Mouse (Mus musculus): ENCODE measurements around the gene Galnt7. TPM values are rescaled to one million over a fixed set of nuclear protein-coding genes. Genes with fewer than 3 reads are reported as not detected.

Galnt7 gene
- total RNA-seq, 2 experiments from 2014 or later: 3.5 to 4.9 TPM

DNA sequence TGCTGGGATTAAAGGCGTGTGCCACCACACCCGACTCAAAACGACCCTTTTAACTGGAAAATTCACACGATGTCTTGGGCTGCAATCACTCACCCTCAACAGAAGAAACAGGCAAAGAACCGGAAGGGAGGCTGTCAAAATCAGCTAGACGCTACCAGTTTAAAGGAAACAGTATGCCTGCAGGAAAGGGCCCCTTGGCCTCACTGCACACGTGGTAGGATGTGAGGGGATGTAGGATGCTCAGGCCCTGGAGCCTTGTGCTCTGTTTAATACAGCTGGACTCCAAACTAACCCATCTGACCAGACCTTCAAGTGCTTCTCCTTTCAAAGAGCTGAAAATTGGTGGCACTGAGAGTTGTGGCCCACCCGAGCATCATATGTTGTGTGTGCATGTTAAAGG lies 62.8 kb downstream of the Galnt7 start:
- intact Hi-C loops (cut with DNase I; ENCODE audit: low total_unique reads): no loop called here
- no peak for DNase-seq

DNA sequence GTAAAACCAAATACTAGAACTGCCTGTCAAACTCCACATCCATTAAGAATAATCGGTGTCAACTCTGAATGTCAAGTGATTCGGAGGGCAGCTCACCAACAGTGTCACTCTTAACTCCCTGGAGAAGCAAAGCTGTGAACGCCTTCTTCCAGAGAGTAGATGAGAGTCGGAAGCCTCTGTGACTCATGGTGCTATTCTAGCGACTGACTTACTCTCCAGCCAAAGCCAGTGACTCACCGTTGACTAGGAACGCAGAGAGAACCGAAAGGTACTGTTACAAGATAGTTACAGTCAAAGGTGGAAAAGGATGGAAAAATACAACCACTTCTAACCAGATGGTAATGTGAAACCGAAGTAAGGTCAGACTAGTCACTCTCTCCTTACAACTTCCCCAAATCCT lies 63.7 kb downstream of the Galnt7 start:
- DNase-seq: peak; percentile 14
- intact Hi-C loops (cut with DNase I; ENCODE audit: low total_unique reads): no loop called here

DNA sequence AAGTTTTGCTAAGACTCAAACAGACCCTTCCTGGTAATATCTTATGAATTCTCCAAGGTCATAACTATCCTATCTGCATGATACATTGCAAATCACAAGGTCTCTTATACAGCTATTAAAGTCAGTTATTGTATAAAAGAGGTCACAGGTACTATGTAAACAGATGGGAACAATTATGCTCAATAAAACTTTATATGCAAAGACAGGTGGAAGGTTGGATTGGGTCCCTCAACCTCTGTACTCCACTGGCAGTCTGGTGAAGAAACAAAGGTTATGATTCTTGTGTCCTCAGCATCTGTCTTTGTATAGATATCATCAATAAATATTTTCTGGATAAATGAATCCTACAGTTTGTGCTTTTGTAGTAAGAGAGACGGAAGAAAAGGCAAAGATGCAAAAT lies 64.2 kb downstream of the Galnt7 start:
- no peak for DNase-seq
- intact Hi-C loops (cut with DNase I; ENCODE audit: low total_unique reads): no loop called here

DNA sequence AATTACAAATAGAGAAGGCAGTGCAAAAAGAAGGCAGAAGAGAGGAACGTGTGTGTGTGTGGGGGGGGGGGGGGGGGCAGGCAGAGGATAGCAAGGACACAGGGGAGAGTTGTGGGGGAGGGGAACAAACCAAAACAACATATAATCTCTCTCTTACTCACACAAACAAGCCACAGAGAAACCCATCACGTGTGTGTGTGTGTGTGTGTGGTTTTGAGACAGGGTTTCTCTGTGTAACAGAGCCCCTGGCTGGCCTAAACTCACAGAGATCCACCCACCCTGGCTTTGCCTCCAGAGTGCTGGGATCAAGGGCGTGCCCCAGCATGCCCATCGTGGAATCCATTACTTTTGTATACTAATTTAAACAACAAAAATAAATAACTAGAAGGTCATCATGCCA lies 66.2 kb downstream of the Galnt7 start:
- intact Hi-C loops (cut with DNase I; ENCODE audit: low total_unique reads): no loop called here
- DNase-seq: no peak

DNA sequence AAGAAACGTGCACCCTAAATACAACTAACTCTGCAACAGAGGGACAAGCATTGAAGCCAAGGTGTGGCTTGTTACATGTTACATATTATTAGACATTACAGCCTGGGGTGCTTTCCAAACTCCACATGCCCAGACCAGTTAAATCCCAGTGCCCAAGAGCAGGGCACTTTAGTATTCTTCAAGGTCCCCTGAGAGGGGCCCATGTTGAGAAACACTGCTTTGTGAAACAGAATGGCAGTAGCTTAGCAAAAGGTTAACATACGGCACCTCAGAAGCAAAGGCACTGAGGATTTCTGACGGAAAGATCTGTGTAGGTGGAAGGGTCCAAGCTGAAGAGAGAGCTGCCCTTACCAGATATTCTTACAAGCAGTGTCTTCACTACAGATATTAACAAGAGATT lies 67.0 kb downstream of the Galnt7 start:
- intact Hi-C loops (cut with DNase I; ENCODE audit: low total_unique reads): no loop called here
- DNase-seq: no peak

DNA sequence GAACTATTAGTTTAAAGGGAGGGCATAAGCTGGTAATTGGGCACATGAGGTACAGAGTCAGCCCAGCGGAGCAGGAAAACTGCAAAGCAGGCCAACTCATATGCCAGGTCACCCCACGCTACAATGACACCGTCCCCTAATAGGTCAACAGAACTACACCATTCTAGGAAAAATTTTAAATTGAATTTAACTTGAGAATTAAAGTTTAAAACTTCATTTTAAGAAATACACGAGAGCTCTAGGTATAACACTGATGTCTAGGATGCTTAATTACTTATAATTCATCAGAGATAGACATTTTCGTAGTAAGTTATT lies 67.7 kb downstream of the Galnt7 start:
- DNase-seq: no peak
- intact Hi-C loops (cut with DNase I; ENCODE audit: low total_unique reads): no loop called here

DNA sequence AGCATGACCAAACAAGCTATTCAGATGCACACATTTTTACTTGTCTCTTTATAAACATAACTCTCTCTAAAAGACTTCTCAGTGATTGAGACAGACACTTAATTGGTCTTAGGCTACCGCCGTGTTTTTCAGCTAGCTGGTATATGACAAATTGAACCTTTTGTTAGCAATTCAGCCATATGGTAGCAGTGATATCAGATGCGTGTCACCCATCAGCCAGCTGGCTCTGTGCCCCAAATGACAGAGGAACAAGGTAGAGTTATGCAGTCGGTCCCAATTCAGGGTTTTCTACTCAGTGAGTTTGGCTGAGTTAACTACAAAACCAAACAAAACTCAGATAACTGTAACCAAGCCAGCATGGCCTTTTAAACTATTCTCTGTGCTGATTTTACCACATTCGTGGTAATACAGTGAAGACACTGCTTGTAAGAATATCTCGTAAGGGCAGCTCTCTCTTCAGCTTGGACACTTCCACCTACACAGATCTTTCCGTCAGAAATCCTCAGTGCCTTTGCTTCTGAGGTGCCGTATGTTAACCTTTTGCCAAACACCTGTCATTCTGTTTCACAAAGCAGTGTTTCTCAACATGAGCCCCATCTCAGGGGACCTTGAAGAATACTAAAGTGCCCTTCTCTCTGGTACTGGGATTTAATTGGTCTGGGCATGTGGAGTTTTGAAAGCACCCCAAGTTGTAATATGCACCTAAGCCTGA lies 68.3 kb downstream of the Galnt7 start:
- intact Hi-C loops (cut with DNase I; ENCODE audit: low total_unique reads): no loop called here
- no peak for DNase-seq

DNA sequence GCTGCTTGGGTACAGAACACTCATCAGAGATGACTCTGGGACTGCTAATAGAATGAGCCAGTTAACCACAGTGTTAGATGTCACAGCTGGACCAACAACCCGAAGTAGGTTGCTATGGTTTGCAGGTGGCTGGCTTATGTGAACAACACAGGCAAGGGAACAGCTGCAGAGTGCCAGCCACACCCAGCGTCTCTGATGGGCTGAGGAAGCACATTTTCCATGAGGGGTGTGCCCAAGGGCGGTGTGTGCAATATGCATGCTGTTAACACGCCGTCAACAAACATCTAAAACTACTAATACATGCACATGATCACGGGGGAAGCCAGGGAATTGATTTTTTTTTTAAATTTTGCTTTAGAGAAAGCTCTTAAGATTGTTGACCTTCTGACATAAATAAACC lies 73.0 kb downstream of the Galnt7 start:
- intact Hi-C loops (cut with DNase I; ENCODE audit: low total_unique reads): loop anchor here (10.0 kb wide), 1 partner anchor 75 kb away; the partner anchor contains the start of gene Galnt7
- peak; percentile 43 for DNase-seq

DNA sequence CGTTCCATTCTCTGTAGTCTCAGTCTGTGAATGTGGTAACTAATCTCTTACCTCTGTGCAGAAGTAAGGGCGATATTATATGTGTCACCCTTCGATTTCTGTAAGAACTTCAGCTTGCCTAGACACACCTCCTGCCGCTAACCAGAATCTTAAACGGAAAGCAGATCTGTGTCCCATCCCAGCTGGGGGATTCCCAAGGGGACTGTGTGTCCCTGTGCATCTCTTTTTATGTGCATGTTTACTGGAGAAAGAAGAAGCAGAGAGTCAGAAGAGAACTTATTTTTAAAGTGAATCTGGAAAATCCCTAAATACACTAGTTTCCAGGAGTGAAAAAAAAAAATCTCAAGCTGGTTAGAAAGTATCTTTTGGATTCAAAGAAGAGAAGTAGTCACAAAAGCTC lies 75.5 kb downstream of the Galnt7 start:
- no peak for DNase-seq
- intact Hi-C loops (cut with DNase I; ENCODE audit: low total_unique reads): loop anchor here (10.0 kb wide), 1 partner anchor 78 kb away; the partner anchor contains the start of gene Galnt7

DNA sequence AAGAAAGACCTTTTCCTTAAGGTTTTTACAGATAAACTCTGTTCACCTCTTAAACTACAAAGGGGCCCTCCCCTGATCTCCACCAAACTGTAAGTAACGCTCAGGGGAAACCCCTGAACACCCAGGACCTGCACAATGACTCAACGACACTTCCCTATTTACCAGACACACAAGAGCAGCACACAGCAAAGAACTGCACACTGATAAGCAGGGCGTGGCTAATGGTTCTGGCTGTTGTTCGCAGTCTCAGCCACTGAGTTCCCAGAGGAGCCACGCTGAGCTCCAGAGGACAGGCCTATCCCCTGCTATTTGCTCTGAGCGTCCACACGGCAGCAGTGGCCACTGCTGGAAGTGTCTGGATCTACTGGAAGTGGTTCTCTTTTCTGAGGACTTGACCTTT lies 76.6 kb downstream of the Galnt7 start:
- DNase-seq: peak; percentile 50
- intact Hi-C loops (cut with DNase I; ENCODE audit: low total_unique reads): loop anchor here (10.0 kb wide), 1 partner anchor 79 kb away; the partner anchor contains the start of gene Galnt7

DNA sequence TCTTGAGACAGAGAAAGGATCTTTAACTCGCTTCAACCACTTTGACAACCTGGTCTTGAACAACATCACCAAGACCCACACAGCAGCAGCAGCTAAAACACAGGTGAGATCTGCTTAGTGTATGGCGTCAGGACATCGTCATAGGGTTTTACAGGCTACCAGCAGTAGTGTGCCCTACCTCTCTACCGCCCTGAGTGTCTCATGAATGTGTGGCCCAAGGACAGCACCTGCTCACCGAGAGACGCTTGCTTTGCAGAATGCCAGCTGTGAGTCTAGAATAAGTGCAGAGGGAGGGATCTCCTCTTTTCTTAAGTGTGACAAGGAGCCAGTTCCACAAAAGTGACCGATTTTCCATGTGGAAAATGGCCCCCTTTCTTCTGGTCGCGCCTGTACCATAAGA lies 77.5 kb downstream of the Galnt7 start:
- intact Hi-C loops (cut with DNase I; ENCODE audit: low total_unique reads): loop anchor here (2.0 to 10.0 kb wide), 2 partner anchors 79 to 217 kb away; partner anchors contain the start of gene Galnt7
- DNase-seq: no peak

DNA sequence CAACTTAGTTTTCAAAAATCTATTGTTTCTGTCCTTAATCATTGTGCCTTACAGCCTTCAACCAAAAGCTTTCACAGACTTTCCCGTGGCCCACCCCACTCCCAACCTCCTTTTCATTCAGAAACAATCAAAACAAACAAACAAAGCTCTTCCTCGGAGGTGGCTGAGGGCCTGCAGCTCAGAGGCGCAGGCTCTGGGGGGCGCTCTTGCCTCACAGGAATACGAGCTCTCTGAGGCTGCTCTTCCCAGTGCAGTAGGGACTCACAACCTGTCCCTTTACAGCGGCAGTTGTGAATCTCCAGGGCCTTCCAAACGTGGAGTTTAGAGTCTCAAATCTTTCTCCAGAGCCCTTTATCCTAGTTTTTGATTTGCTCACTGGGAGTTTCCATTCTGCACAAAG lies 78.4 kb downstream of the Galnt7 start:
- peak; percentile 66 for DNase-seq
- intact Hi-C loops (cut with DNase I; ENCODE audit: low total_unique reads): loop anchor here (2.0 to 10.0 kb wide), 2 partner anchors 80 to 218 kb away; partner anchors contain the start of gene Galnt7

DNA sequence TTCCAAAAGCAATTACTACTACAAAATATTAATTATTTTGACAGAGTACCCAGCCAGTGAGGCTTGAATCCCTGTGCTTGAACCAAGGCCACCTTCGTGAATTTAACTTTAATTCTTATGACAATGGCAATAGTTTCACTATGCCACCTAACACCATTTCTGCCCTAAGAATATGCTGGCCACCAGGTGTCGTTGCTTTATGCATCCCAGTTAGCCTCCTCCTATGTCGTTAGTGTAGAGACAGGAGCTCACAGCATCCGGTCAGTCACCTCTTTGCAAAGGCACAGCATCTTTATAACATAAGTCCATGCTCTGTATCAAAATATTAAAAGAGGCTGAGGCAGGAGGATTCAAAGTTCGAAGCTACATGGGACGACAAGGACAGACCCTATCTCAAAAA lies 79.0 kb downstream of the Galnt7 start:
- DNase-seq: no peak
- intact Hi-C loops (cut with DNase I; ENCODE audit: low total_unique reads): loop anchor here (2.0 to 10.0 kb wide), 3 partner anchors 81 to 227 kb away; partner anchors contain the start of gene Galnt7

DNA sequence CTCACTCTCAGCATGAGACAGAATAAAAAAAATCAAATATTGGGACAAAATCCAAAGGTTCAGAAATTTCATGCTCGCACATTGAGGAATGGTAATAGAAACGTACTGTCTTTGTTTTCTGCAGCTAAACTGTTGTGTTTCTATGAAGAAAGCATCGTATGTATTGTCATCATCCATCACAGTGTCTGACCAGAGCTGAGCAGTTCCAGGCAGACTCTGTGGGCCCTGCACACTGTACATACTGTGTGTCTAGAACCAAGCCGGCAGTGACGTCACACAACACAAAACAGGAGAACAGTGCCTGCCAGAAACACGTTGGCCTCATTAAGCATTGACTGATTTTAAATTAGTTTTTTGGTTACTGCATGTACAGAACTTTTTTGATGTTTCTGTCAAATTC lies 82.9 kb downstream of the Galnt7 start:
- DNase-seq: no peak
- intact Hi-C loops (cut with DNase I; ENCODE audit: low total_unique reads): loop anchor here (10.0 kb wide), 1 partner anchor 85 kb away; the partner anchor contains the start of gene Galnt7

DNA sequence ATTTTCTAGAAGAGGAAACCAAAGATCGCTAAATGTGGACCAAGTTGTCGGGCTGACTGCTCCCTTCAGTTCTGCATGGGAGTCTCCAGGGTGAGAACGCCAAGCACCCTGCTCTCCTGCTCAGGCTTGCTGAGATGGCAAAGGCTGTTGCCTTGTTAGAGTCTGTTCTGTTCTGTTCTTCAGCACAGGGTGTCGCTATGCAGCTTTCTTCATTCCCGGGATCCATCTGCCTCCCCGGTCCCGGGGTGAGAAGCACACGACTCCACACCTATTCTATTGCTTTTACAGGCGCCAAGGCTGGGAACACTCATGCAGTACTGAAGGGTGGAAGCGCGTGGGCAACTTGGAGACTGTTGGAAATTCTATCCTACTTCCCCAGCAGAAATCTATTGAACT lies 83.4 kb downstream of the Galnt7 start:
- intact Hi-C loops (cut with DNase I; ENCODE audit: low total_unique reads): no loop called here
- no peak for DNase-seq

DNA sequence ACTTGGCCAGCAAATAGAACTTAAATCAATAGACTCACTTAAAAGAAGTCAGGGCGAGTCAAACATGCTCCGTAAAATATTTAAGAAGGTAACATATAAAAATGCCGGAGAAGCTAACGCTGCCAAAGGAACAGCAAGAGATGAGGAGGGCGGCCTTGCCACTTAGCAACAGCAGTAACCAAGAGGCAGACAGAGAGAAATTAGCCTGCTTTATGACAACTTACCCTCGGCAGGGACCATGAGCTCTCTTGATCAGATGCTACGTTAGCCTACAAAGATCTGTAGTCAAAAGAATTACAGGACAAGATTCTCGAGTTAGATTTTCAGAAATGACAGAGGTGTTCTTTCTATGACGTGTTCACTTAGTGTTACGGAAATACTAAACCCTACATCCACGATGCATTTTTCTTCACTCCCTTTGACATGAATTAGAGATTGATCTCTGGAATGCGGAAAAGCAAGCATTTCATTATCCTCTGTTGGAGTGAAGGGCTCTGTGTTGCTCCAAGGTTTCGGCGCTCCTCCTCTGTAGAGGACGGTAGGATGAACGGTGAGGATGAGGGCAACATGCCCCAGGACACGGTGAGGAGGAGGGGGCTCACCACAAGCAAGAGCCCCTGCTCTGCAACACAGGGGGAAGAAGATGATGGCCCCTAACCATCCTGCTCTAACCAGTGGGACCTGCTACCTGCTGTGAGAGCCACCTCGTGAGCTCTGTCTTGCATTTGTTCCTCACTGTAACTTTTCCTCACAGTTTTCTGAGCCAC lies 84.0 kb downstream of the Galnt7 start:
- DNase-seq: no peak
- intact Hi-C loops (cut with DNase I; ENCODE audit: low total_unique reads): no loop called here

DNA sequence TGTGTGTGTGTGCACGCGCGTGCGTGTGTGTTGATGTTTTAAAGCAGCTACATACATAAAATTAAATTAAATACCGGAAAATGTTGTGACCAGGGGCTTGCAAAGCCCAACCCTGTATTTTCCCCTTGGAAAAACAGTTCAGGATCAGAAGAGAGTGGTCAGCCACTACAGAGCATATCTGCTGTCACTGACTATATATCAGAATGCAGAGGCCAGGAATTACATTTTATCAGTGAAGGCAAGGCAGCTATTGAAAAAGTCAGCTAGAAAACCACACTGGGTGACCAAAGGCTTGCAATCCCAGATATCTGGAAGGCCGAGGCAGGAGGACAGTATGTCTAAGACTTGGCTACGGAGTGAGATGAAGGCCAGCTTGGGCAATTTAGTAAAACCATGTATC lies 84.8 kb downstream of the Galnt7 start:
- DNase-seq: no peak
- intact Hi-C loops (cut with DNase I; ENCODE audit: low total_unique reads): no loop called here

DNA sequence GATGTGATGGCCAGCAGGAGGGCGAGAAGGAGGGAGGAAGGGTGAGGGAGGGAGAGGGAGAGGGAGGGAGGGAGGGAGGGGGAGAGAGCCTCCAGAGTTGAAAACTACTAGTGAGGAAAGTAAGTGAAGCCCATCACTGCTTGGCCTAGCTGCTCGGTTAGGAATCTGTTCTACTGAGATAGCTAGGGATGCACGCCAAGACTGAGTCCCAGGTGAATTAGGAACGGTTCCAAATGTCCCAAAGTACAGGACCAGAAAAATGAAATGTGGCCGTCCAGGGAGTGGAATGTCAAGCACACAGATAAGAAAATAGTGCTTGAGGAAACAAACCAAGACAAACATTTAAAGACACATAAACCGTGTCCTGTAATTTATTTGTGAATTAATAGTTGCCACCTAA lies 87.8 kb downstream of the Galnt7 start:
- intact Hi-C loops (cut with DNase I; ENCODE audit: low total_unique reads): no loop called here
- DNase-seq: no peak

DNA sequence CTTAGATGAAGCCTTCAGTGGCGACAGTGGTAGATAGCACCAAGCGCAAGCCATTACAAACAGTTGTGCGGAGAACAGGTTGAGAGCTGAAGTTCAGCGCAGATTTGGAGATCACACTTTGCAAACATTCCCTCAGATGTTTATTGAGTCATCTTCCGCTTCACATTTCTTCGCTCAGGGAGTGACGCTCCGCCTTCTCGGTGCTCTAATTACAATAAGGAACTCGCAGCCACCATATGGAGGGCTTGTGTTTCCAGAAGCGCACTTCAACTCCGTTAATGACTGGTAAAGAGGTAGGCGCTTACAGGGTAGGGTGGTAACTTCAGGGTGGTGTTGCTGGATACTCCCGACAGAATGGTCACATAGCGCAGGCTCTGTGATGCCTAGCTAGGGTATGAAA lies 89.1 kb downstream of the Galnt7 start:
- DNase-seq: no peak
- intact Hi-C loops (cut with DNase I; ENCODE audit: low total_unique reads): no loop called here

DNA sequence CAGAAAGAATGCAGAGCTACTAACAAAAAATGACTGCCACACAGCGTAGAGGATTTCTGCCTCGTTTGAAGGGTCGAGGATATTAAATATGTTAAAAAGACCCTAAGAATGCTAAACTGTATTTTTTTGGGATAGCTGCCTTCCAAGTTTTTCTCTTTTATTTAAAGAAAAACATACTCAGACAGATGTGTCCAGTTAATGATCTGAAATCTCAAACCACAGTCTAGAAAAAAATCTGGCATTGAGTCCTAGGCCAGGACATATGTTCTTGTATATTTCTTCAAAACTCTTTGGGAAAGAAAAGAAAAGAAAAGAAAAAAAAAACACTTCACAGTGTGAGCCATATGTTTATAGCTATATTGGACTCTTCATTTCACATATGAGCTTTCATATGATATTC lies 90.1 kb downstream of the Galnt7 start:
- no peak for DNase-seq
- intact Hi-C loops (cut with DNase I; ENCODE audit: low total_unique reads): no loop called here

DNA sequence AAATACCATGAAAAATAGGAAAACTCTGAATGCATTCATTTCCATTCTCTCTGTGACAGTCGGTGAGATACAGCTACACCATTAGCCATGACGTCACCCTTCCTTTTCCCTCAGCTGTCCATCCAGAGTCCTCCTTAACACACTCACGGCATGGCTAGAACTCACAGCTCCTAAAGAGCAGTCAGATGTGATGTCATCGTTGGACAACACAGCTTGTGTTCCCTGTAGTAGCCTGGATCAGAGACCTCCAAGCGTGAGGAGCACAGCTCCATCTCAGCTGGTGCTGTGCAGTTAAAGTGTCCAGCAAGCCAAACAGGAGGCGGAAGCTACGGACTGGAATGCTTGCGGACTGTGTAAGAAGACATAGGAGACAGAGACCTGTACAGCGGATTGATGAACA lies 91.9 kb downstream of the Galnt7 start:
- DNase-seq: no peak
- intact Hi-C loops (cut with DNase I; ENCODE audit: low total_unique reads): no loop called here

All from gastrocnemius, postnatal 14 days (tissue).